Mouse (Mus musculus): ENCODE data around the gene Qrfpr.
A peak's percentile ranks its signal among the peaks of the same experiment; 100 is the strongest.

Qrfpr gene

DNA sequence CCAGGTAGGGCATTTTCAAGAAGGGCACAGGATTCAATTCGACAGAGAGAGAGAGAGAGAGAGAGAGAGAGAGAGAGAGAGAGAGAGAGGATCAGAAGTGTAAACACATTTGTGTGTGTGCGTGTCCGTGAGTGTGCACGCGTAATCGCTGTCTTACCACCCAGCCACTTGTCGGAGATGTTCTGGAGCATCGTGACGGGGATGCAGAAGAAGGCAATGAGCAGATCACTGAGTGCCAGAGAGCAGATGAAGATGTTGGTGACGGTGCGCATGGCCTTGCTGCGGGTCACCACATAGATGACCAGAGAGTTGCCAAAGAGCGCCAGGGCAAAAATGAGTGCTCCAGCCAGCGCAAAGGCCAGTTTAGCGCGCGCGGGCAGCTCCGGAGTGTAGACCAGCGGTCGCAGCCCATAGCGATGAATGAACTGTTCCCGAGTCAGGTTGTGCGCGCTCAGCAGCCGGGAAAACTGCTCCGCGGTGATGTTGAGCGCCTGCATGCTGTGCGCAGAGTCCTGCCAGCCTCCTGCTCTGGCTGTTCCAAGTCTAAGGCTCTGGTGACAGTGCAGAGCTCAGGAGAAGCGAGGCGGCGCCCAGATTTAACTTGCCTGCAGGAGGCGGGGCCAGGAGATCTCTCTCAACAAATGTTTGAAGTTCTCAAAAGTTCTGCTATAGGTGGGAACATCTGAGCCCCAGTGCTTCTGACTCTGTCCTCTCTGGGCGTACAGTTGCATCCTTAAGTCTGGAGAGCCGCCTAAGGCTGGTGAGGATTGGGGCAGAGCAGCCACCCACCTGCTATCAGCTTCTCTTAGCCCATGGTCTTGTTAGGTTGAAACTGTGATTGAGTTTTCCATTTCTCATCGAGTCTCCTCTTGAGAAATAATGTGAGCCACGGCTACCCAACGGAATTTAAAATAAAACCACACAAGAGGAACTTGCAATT lies at the start of gene Qrfpr:
TSS of gene Qrfpr (minus strand) at position 571 of the 940 bp plus-strand sequence.
- DNase-seq (ENCODE audit: low read depth), result no peak

DNA sequence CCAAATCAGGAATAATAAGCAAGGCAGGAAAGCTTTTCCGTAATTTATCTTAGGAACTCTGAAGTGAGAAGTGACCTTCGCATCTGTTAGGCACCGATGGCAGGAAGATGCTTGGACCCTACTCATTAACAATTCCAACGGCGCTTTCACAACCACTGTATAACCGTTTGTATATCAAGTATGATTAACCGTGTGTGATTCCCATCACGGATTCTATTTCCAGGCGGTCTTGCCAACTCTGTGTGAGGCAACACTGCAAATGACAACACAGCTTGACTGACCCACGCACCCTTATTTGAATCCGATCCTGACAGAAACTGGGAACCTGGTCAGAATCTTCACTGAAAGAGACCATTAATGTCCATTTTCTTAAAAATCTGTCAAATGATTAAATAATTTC lies 41.8 kb upstream of the Qrfpr start:
- no peak for DNase-seq (ENCODE audit: low read depth)

DNA sequence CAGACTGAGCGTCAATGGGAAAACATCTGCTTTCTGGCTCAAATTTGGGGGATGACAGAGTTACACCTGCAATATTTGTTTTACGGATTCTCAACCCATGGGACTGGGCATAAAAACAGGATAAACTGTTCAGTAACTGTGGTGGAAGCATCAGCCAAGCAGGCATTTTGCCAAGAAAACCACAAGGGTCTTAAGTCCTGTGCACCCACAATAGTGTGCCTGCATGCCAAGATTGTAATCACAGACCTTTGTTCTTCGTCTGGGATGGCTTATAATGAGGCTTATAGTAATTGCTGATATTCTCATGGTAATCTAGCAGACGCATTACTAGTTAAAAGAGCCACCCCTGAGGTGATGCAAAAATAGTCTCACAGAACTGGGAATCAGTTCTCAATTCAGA lies 41.2 kb upstream of the Qrfpr start:
- no peak for DNase-seq (ENCODE audit: low read depth)

DNA sequence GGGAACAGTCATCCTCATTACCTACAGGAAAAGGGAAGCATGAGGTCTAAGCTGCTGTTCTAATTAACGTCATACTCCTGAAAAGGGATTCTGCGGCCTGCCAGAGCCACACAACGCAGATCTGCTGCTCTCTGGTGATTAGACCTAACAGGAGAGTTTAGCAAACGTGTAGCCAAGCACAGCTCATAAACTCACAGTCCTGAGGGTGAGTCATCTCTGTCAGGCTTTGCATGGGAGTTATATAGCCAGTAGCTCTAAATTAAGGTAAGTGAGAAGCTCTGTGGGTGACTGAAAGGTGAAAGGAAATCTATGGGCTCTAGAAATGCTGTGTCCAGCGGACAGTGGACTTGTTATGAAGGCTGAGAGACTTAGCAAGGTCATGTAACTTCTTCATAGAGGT lies 28.5 kb upstream of the Qrfpr start:
- no peak for DNase-seq (ENCODE audit: low read depth)

DNA sequence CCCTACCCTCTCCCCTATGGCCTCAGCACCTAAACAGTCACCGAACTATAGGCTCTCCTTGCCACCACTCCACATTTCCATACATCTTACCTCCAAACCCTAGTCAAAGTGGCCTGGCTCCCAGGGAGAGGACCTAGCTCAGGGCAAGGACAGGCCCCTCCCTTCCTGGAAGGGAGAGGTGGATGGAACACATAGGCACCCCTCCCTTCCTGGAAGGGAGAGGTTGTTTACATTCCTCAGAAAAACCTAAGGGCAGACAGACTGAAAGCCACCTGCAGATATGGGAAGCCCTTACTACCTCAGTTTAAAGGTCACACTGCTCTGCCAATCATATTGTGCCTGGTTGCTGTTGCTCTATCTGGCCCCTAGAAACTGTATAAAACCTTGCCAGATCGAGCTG lies 26.3 kb upstream of the Qrfpr start:
- no peak for DNase-seq (ENCODE audit: low read depth)

DNA sequence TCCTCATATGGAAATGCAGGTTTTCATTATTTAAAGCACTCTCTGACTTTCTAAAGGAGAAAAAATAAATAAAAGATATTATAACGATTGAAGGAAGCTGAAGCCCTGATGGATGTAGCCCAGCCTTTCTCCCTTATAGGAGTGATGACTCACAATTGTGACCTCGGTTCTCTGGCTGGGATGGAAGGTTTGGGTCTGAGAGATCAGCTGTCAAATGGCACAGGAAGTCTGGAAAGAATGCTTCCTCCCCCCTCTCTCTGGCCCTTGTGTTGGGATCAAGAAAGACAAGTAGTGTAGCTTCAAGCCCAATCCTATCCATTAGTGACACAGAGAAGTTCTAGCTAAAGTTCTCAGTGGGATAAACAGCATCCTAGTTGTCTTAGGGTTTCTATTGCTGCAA lies 7.8 kb upstream of the Qrfpr start:
- no peak for DNase-seq (ENCODE audit: low read depth)

DNA sequence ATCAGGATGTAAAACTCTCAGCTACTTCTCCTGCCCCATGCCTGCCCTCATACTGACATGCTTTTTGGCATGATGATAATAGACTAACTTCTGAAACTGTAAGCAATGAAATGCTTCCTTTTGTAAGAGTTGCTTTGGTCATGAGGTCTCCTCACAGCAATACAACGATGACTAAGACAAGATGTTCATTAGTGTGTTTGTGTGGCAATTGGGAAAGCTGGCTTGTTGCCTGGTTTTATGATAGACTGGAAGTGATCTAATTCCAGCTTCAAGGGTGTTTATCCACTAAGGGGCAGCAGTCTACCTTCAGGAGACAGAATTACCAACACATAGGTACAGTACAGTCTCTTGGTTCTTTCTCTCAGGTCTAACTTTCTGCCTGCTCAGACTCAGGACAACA lies 5.1 kb upstream of the Qrfpr start:
- DNase-seq (ENCODE audit: low read depth), result no peak

DNA sequence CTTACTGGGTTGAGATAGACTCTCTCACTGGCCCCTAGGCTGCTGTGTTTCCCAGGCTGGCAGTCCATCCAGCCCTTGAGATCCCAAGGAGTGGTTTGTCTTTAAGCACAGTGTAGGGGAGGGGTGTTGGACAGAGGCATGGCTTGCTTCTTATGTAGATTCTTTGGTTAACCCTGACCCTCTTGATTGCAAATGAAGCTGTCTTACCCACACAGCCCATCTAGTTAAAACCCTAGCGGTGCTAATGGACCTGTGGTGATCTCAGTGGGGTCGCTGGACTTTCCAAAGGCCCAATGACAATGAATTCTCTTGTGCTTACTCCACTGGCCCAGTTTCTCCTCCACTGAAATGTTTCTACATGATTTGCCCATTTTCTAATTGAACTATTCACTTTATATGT lies 1.2 kb upstream of the Qrfpr start:
- no peak for DNase-seq (ENCODE audit: low read depth)

DNA sequence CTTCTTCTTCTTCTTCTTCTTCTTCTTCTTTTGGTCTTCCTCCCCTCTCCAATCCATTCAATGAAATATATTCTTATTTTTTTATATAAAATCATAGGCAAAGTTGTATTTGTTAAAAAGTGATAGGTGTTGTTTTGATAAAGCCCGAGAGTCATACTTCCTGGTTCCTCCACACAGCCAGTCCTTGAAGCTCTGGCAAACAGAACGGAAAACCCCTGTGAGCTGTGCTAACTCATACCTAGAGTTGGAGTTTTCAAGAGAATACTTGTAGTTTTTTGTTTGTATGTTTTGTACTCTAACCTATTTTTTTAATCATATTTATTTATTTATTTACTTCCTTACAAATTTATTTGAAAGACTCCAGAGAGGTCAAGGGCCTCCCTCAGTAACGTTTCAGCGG lies 9.4 kb downstream of the Qrfpr start:
- no peak for DNase-seq (ENCODE audit: low read depth)

DNA sequence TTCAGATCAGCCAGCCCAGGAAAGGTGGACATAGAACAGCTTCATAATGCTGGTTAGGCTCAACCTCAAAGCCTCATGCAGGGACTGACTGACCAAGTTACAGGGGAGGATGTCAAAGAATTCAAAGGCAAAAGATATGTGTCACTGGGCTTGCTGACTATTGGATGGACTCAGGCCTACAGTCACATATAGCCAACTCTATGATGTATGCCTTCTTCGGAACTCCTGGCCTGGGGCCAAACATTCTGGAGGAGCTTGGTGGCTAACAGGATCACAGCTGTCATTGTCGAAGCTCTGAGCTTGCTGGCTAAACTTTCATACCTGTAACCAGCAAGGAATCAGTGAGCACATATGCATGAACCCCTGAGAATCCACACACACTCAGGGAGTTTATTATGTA lies 11.2 kb downstream of the Qrfpr start:
- DNase-seq (ENCODE audit: low read depth), result no peak

DNA sequence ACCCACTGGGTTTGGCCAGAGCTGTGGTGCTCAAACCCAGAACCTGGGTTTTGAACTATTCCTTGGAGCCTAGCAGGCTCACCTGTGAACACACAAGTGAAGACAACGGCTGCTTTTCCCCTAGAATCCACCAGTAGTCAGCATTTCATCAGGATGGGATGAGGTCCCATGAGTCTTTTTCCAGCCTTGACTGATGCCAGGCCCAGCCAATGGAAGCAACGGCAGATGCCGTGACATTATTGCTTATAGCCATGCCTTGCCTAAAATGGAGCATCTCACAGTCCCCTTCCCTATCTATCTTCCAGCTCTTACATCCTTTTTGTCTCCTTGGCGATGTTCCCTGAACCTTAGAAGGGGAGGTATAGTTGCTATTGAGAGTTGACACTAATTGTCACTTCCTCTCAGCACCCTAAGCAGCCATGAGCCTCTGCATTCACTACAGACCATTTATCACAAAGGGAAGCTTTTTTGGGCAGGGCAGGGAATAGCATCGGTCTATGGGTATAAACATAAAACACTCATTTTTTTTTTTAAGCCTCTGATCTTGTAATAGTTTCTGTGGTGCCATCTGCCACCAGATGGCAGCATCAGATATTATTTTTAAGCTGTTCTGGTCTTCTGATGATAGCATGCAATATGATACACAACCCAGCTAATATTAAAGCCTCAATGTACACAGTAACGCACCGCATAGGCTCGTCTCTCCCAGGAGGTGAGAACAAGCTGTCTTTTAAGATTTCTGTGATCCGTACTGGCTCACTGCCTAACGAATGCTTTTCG lies 12.1 kb downstream of the Qrfpr start:
- DNase-seq (ENCODE audit: low read depth), result peak; percentile 48

DNA sequence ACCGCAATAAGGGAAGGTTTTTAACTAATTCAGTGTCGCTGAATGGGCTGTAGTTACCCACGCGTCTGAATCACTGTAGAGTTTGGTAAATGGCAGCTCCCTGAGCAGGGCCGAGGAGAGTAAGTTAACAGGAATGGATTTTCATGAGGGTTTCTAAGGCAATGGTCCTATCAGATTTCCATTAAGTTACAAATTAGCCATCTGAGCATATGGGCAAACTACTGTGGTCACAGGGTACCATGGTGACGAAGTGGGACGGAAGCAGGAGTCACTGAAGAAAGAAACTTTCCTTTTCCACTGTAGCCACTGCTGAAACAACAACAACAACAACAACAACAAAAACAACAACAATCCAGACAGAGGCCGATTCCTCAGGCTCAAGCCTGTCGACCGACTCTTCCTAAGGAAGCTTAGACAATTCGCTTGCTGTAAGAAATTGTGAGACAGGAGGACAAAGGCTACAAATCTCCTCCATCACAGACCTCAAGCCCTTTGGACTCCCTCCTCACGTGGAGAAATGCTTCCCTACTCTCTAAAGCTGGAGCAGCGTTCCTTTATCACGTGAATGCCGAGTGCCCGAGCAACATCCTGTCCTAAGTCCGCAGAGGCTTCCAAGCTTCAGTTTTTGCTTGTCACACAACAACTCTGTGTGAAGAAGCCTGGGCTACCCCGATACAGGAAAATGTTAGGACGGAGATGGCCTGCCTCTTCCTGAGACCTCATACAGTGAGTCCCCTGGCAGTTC lies 14.4 kb downstream of the Qrfpr start:
- DNase-seq (ENCODE audit: low read depth), result no peak

DNA sequence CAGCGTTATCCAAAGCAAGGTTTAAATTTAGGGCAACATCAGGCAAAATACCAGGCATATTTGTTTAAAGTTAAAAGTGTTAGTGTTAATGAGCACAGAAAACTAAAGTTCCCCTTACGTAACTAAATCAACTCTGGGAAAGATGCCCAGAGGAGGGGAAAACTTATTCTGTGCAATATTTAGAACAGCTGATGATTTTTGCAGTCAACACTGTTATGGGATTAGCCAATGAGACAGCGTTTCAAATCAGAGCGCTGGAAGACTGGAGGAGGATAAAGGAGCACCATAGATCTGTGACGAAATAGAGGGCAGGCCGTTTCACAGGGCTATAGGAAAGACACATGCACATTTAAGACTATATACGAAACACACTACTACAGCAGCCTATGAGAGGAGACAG lies 19.2 kb downstream of the Qrfpr start:
- no peak for DNase-seq (ENCODE audit: low read depth)

DNA sequence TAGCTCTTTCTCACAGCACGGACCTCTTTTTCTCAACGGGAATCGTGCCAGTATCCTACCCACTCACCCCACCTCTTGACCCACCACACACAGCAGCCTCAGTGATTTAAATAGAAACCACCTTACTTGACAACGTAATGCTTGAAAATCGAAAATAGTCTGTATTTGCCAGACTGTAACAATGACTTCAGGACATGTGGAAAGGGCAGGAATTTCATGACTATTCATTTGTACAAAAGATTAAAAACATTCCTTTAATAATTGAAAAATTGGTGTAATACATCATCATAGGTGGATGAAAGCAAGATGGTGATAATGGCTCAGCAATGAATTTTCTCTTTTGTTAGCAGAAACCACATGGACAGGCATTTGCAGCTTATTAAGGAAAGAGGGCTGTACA lies 21.0 kb downstream of the Qrfpr start:
- no peak for DNase-seq (ENCODE audit: low read depth)

DNA sequence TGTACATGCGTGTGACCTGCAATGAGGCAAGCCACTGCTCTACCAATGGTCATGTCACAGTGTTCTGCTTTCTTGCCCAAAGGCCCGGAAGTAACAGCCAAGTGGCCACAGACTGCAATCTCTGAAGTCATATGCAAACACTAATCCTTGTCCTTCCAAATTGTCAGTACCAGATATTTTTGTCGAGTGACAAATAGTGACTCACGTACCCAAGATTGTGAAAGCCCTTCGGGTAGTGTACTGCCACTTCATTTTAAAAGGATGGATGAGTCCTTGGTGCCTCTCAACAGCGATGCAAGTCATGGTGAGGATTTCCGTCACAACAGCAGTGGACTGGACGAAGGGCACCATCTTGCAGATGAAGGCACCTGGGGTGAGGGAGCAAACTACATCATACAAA lies 32.9 kb downstream of the Qrfpr start:
- no peak for DNase-seq (ENCODE audit: low read depth)

DNA sequence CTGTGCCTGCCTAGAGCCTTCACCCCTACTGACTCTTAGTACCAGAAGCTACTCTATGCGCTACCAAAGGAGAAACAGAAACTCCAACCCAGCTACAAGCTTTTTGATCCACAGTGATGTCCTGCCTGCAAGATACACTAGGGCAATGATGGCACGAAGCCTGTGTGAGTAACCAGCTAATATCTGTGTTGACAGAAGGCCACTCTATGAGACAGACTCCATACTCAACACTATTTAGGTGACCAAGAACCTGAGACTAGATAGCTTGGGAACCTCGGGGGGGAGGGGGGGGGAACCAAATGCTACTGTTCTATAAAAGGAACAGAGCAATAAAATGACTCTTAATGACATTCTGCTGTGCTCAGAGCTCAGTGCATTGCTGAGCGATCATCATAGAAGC lies 35.6 kb downstream of the Qrfpr start:
- DNase-seq (ENCODE audit: low read depth), result no peak

DNA sequence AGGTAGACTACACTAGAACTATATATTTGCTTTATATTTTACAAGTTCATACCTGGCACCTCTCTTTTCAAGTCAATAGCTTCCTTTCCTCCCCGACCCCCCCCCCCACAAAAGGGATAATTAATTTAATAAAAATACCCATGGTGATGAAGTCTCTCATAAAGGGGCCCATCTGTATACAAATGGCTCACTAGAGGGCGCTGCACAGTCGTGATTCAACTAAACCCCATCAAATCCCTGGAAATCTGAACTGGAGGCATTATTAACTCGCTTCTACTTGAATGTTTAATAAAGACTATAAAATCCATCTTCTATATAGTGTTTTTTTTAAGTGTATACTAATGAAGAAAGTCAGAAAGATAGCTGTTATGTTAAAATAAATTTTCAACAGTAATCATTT lies 40.6 kb downstream of the Qrfpr start:
- DNase-seq (ENCODE audit: low read depth), result peak; percentile 42

DNA sequence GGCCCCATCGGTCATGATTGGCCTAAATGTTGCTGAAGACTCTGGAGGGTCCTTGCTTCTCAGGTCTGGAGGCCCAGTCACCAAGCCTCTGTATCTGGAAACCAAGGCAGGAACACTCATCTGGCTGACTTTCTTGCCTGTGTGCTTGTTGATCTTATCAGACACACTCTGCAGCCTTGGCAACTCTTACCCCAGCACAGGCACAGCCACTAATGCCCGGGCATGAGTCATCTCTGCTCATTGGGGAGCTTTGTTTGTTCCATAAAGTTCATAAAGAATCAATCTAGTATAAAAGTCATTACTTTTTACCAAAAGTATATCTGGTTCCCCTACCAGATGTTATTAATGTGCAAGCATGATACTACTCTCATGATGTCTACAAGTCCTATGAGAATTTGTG lies 48.4 kb downstream of the Qrfpr start:
- no peak for DNase-seq (ENCODE audit: low read depth)

DNA sequence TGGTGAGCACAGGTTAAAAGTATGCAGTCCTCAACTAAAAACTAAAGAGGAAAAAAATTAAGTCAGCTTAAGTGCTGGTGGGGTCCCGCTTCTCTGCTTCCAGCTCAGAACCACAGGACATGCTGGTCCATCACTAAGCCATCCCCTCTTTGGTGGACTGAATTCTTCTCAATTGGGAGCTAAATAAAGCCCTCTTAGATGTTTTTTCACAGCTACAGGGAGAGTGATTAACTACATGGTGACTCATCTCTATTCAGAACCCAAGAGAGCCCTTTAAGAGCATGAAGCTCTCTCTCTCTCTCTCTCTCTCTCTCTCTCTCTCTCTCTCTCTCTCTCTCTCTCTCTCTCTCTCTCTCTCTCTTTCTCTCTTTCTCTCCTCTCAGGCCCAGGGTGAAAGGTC lies 50.8 kb downstream of the Qrfpr start:
- no peak for DNase-seq (ENCODE audit: low read depth)

DNA sequence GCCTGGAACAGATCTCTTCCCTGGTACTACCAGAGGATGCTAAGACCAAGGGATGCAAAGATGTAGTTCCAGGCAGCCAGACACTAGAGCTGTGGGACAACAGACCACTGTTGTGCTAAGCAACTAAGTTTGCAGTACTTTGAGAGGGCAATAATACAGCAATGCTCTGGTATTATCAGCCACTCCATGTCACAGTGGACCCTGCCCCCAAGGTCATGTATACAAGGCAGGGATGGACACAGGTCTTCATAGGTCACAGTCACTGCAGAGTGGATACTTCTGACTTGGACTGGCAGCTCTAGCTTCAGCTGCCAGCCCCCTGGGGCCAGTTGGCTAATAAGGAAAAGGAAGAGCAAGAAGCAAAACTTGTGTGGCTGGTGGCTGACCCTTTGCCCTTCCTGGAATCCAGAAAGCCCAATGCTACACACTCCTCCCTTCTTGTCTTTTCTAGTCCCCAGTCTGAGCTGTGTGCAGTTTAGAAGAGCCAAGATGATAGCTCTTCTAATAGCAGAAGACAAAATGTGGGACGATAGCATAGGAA lies 51.4 kb downstream of the Qrfpr start:
- no peak for DNase-seq (ENCODE audit: low read depth)

DNA sequence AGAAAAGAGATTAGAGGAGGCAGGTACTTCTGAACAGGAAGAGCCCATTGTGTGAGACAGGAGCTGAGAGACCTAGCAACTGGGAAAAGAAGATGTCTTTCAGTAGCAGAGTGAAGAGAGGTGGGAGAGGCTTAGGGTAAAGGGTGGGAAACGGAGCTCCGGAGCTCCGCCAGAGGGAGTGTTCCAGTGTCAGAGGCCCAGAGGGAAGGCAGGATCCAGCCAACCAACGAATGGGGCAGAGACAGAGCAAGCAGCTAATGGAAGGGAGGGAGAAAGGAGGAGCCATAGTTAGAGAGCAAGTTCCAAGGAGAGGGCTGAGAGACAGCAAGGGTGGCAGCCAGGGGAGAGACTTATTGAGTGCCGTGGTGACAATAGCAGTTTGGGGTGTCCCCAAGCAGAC lies 66.8 kb downstream of the Qrfpr start:
- DNase-seq (ENCODE audit: low read depth), result no peak

DNA sequence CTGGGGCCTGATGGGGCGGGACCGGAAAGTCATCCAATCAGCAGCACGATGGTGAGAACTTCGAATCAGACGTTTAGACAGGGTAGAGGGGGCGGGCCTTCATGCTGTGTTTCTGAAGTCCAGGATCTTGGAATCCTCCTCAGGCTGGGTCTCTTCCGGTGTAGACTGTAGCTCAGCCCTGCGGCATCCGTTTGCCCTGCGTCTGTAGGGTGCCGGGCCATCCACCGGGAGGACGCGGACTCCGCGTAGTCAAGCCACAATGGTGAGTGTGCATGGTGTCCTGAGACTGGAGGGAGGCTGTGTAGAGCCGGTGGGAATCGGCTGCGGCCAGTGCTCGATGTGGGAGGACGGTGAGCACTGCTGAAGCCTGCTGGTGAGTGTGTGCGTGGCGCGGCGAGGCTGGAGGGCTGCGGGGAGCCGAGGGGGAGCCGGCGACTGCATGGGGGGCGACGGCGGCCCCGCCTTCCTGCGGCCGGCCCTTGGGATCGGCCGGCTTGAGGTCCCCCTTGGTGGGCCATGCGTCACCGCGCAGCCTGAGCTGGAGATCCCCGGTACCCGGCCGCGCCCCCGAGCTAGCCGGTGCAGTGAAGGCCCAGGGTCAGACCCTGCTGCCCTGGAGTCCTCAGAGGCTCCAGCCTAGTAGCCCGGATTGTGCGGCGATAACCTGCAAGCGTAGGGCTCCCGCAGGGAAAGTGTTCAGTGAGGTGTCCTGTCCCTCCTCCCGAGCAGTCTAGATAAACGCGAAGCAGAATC lies 71.0 kb downstream of the Qrfpr start, which contains the start of gene D3Ertd254e:
TSS of gene D3Ertd254e (plus strand) at position 84 of the 753 bp plus-strand sequence.
- DNase-seq (ENCODE audit: low read depth), result peak; percentile 83

Data from induced T-regulatory cell, adult 2 months (primary cell).